Mouse (Mus musculus): ENCODE measurements around the gene Carns1. TPM values are rescaled to one million over a fixed set of nuclear protein-coding genes. Genes with fewer than 3 reads are reported as not detected.

The Carns1 gene
- polyA plus RNA-seq, 1 experiment = not detected

- TF ChIP-seq GATA1 (IDR thresholded peaks at IDR 0.05; ENCODE audit: low read length) (no peak), TAL1 (IDR thresholded peaks at IDR 0.05; ENCODE audit: low read length) (no peak)
- Histone ChIP-seq H3K27me3 (ENCODE audit: control insufficient read depth) (no peaks in the 10 kb centered on the region), H3K4me3 (replicated peaks) (no peak overlapping the region), H3K4me1 (ENCODE audit: control insufficient read depth) (peaks cover 58% of the 10 kb centered on the region), H3K36me3 (ENCODE audit: control insufficient read depth) (peaks cover 63% of the 10 kb centered on the region), H3K9me3 (ENCODE audit: control insufficient read depth, low read length) (no peaks in the 10 kb centered on the region)
These were observed 18.9 kb upstream of the Carns1 start for GRCm38 (mm10) chr19:4194021-4194724.

- Histone ChIP-seq H3K9me3 (ENCODE audit: control insufficient read depth, low read length) (no peaks in the 10 kb centered on the region), H3K27me3 (ENCODE audit: control insufficient read depth) (no peaks in the 10 kb centered on the region), H3K4me1 (ENCODE audit: control insufficient read depth) (peaks cover 53% of the 10 kb centered on the region), H3K36me3 (ENCODE audit: control insufficient read depth) (peaks cover 52% of the 10 kb centered on the region), H3K4me3 (replicated peaks) (peak overlapping the region; percentile 86)
- no peak for TF ChIP-seq TAL1 (IDR thresholded peaks at IDR 0.05; ENCODE audit: low read length)
These were observed 17.9 kb upstream of the Carns1 start for GRCm38 (mm10) chr19:4193129-4193528.

DNA sequence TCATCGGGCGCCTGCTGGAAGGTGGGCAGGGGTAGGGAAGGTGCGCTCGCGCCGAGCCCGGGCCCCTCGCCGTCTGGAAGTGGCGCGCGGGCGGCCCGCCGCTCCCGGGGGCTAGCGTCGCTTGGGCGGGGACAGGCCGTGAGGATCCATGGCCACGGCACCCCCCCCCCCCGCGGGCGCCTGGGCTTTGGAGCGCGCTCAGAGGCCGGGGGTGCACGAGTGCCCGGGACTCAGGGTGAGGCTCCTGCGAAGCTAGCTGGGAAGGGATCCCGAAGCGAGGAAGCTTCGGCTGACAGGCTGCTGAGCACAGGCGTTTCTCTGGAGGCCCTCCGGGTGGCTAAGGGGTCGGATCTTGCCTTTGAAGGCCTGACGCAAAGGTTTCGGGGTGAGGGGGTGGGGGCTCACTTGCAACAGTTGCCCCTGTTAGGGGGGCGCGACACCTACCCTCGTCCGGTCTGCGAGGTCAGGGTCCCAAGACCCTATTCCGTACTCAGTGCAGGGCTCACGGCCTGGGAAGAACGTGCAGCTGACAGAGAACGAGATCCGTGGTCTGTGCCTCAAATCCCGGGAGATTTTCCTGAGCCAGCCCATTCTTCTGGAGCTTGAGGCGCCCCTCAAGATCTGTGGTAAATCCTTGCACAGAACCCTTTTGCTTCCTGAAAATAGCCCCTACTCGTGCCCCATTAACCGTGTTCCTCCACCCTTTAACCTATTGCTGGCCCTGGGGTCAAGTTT lies 17.1 kb upstream of the Carns1 start:
- H3K27me3 ChIP-seq (ENCODE audit: control insufficient read depth) = no peaks in the 10 kb centered on the region
- peaks cover 45% of the 10 kb centered on the region for H3K36me3 ChIP-seq (ENCODE audit: control insufficient read depth)
- peaks cover 52% of the 10 kb centered on the region for H3K4me1 ChIP-seq (ENCODE audit: control insufficient read depth)
- H3K4me3 ChIP-seq (replicated peaks) = peak overlapping the region; percentile 86
- TF ChIP-seq GATA1 (IDR thresholded peaks at IDR 0.05; ENCODE audit: low read length) = no peak
- no peak for TF ChIP-seq TAL1 (IDR thresholded peaks at IDR 0.05; ENCODE audit: low read length)
- no peaks in the 10 kb centered on the region for H3K9me3 ChIP-seq (ENCODE audit: control insufficient read depth, low read length)

DNA sequence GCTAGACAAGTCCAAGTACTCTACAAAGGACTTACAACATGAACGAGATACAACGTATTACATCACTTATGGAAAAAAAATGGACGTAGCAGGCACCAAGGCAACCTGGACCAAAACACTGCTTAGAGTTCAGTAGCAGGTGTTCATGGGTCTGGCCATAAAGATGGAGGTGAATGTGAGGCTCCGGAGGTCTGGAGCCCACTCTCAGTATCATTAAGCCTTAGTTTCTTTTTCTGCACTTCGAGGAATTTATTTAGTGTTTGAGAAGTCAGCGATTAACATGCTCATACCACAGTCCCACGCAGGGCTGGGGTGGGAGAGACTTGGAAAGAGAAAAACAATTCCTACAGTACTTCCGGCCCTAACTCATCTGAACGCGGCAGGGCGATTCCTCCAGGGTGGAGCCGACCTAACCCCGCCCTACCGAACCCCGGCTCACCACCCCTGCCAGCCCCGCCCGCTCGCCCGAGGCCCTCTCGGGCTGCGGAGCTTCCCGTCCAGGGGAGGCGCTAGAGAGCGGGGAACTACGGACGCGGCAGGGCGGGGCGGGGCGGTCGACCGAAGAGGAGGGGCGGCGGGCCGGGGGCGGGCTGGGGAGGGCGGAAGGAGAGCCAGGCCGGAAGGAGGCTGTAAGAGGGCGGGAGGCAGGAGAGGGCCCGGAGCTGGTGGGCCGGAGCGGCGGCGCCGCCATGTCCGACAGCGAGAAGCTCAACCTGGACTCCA lies 16.4 kb upstream of the Carns1 start, which contains the start of gene Ppp1ca:
TSS of gene Ppp1ca (plus strand) at position 538 of the 723 bp plus-strand sequence.
- H3K4me3 ChIP-seq (replicated peaks) = peak within 1 kb of the TSS; percentile 86
- peaks cover 49% of the 10 kb centered on the region for H3K4me1 ChIP-seq (ENCODE audit: control insufficient read depth)
- no peaks in the 10 kb centered on the region for H3K9me3 ChIP-seq (ENCODE audit: control insufficient read depth, low read length)
- H3K36me3 ChIP-seq (ENCODE audit: control insufficient read depth) = peaks cover 38% of the 10 kb centered on the region
- H3K27me3 ChIP-seq (ENCODE audit: control insufficient read depth) = no peaks in the 10 kb centered on the region
- TF ChIP-seq TAL1 (IDR thresholded peaks at IDR 0.05; ENCODE audit: low read length) (no peak), GATA1 (IDR thresholded peaks at IDR 0.05; ENCODE audit: low read length) (no peak)

GRCm38 (mm10) chr19:4190831-4191334 lies 15.6 kb upstream of the Carns1 start, which contains the start of gene Tbc1d10c:
Tbc1d10c (minus strand) TSS chr19:4191284.
- H3K27me3 ChIP-seq (ENCODE audit: control insufficient read depth) = no peaks in the 10 kb centered on the region
- H3K4me3 ChIP-seq (replicated peaks) = peak within 1 kb of the TSS; percentile 86
- peaks cover 30% of the 10 kb centered on the region for H3K36me3 ChIP-seq (ENCODE audit: control insufficient read depth)
- TF ChIP-seq TAL1 (IDR thresholded peaks at IDR 0.05; ENCODE audit: low read length) (no peak), GATA1 (IDR thresholded peaks at IDR 0.05; ENCODE audit: low read length) (no peak)
- H3K9me3 ChIP-seq (ENCODE audit: control insufficient read depth, low read length) = no peaks in the 10 kb centered on the region
- peaks cover 42% of the 10 kb centered on the region for H3K4me1 ChIP-seq (ENCODE audit: control insufficient read depth)

DNA sequence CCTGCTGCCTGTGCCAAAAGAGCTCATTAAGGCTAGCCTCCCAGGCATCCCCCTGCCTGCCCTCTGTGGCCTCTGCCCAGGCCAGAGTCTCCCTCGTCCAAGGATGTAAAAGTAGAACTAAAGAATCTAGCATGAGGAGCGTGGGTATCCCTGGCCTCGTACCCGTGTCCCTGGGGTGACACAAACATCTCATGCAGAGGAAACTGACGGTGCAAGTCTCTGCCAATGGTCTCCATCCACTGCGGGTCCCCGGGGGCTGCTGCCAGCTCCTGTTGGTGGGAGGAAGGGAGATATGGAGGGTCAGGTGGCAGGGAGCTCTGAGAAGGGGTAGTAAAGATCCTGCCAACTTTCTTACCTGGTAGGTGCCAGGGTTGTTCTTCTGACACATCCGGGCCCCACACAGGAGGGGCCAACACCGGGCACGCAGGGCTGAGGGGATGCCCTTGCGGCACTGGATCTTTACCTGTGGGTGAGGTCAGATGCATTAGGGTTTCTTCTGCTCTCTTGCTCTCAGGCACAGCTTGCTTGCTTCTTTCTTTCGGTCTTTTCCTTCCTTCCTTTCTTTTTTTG lies 13.9 kb upstream of the Carns1 start:
- Histone ChIP-seq H3K27me3 (ENCODE audit: control insufficient read depth) (no peaks in the 10 kb centered on the region; the same call in 1 of the 2 replicates), H3K36me3 (ENCODE audit: control insufficient read depth) (peaks cover 12% of the 10 kb centered on the region), H3K9me3 (ENCODE audit: control insufficient read depth, low read length) (no peaks in the 10 kb centered on the region), H3K4me3 (replicated peaks) (no peak overlapping the region), H3K4me1 (ENCODE audit: control insufficient read depth) (peaks cover 46% of the 10 kb centered on the region)
- TF ChIP-seq GATA1 (IDR thresholded peaks at IDR 0.05; ENCODE audit: low read length) = no peak

DNA sequence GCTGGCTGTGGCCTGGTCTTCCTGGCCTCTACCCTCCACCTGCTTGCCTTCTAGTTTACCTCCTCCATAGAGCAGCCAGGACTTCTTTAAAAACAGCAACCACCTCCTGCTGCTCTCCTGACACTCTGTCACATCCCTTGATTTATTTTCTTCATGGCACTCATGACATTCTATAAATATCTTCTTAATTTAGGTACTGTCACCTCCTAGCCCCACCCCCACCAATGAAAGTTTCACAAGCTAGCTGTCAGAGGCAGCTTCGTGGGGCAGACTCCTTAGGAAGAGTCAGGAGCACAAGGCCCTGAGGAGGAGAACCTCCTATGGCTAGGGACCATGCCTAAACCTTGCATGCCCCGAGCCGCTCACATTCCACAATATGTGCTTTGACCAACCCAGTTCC lies 12.0 kb upstream of the Carns1 start:
- Histone ChIP-seq H3K27me3 (ENCODE audit: control insufficient read depth) (no peaks in the 10 kb centered on the region; the same call in 1 of the 2 replicates), H3K36me3 (ENCODE audit: control insufficient read depth) (no peaks in the 10 kb centered on the region), H3K9me3 (ENCODE audit: control insufficient read depth, low read length) (no peaks in the 10 kb centered on the region), H3K4me3 (replicated peaks) (no peak overlapping the region), H3K4me1 (ENCODE audit: control insufficient read depth) (peaks cover 28% of the 10 kb centered on the region)
- no peak for TF ChIP-seq TAL1 (IDR thresholded peaks at IDR 0.05; ENCODE audit: low read length)
- no peak for TF ChIP-seq GATA1 (IDR thresholded peaks at IDR 0.05; ENCODE audit: low read length)

DNA sequence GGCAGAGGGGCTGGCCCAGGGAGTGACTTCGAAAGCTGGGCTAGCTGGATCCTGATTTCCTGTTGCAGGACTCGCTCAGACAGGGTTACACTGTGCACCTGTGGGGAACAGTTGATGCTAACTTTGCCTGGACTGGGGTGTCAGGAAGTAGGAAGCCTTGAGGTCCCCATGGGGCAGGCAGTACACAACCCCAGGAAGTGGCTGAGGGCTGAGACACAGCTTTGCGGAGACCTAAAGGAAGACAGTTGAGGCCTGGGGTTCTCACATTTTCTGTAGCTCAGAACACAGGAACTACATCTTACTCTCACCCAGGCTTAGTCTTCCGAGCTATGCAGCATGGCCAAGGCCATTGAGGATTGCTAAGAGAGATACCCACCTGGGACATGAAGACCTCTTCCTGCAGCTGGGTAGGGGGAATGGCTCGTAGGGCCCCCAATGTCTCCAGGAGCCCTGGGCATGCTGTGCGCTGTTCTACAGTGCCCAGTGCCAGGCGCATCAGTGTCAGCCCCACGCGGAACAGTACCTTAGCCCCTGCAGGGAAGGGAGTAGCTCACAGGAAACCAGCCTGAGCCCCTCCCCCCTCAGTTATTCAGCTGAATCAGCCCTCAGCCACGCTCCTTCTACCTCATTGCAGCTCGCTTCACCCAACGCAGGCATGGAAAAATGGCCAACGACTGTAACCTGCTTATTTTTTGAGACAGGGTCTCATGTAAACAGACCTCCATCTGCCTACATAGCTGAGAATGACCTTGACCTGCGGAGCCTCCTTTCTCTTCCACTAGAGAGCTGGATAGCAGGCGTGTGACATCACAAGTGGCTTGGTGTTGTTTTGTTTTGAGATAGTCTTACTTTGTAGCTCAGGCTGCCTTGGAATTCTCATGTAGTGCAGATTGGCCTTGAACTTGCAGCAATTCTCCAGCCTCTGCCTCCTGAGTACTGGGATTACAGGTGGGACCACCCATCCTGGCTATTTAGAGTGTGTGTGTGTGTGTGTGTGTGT lies 10.0 kb upstream of the Carns1 start:
- H3K27me3 ChIP-seq (ENCODE audit: control insufficient read depth) = no peaks in the 10 kb centered on the region; the same call in 1 of the 2 replicates
- H3K9me3 ChIP-seq (ENCODE audit: control insufficient read depth, low read length) = no peaks in the 10 kb centered on the region
- H3K36me3 ChIP-seq (ENCODE audit: control insufficient read depth) = no peaks in the 10 kb centered on the region
- no peak overlapping the region for H3K4me3 ChIP-seq (replicated peaks)
- peaks cover 13% of the 10 kb centered on the region for H3K4me1 ChIP-seq (ENCODE audit: control insufficient read depth)
- TF ChIP-seq TAL1 (IDR thresholded peaks at IDR 0.05; ENCODE audit: low read length) (no peak), GATA1 (IDR thresholded peaks at IDR 0.05; ENCODE audit: low read length) (no peak)

Data from erythroblast, embryonic 14.5 days (primary cell).